In genomic region chr8:77814796-77815647, GRCm38 (mm10) we compare ENCODE assay signal across 9 mouse cellular contexts.
DNase-seq lines count a peak whose midpoint lies in the region; ATAC-seq lines count a peak whose summit lies in the region.
"Had no signal": no experiment of that assay in that cellular context is flagged by ENCODE, and none has a peak within 500 bp of the region (broad histone marks: within the 10 kb centered on the region; RNA-seq: fewer than 3 reads in every experiment).

No protein-coding gene starts in this region.

- no peaks in the 10 kb centered on the region for H3K9me3 ChIP-seq in lung, embryonic 16.5 days (ENCODE audit: control insufficient read depth, low read length)
- no peaks in the 10 kb centered on the region for H3K9me3 ChIP-seq in limb, embryonic 11.5 days (ENCODE audit: control insufficient read depth, low read length)
- no peaks in the 10 kb centered on the region for H3K9me3 ChIP-seq in stomach, embryonic 16.5 days (replicated peaks; ENCODE audit: control insufficient read depth, low read length)
- H3K9me3 ChIP-seq: heart, embryonic 12.5 days had no signal

- peaks cover 9% of the 10 kb centered on the region; the same call in 1 of the 2 replicates for H3K4me1 ChIP-seq in lung, embryonic 16.5 days (replicated peaks; ENCODE audit: control insufficient read depth, insufficient read depth, low read length)
- H3K4me1 ChIP-seq in limb, embryonic 11.5 days (ENCODE audit: control insufficient read depth, insufficient read depth, low read length) = peaks cover 19% of the 10 kb centered on the region
- H3K4me1 ChIP-seq in stomach, embryonic 16.5 days (ENCODE audit: control insufficient read depth, insufficient read depth, low read length) = no peaks in the 10 kb centered on the region
- H3K4me1 ChIP-seq: heart, embryonic 12.5 days had no signal

- WGBS in lung, embryonic 16.5 days = 31% methylated on average over 12 of the region's 12 CpGs
- WGBS in limb, embryonic 11.5 days = 12% methylated on average over 12 of the region's 12 CpGs
- 37% methylated on average over 12 of the region's 12 CpGs for WGBS in stomach, embryonic 16.5 days

- no peak overlapping the region for H3K4me3 ChIP-seq in lung, embryonic 16.5 days (ENCODE audit: low read length)
- H3K4me3 ChIP-seq in limb, embryonic 11.5 days (ENCODE audit: low read depth, low read length) = no peak overlapping the region
- no peak overlapping the region for H3K4me3 ChIP-seq in stomach, embryonic 16.5 days (replicated peaks; ENCODE audit: low read length)
- H3K4me3 ChIP-seq: heart, embryonic 12.5 days had no signal

- peak; percentile 94 for ATAC-seq in lung, embryonic 16.5 days (ENCODE audit: low read depth)
- 0 out of 2 replicates have a peak, but pooled peaks have one; percentile 60 for ATAC-seq in limb, embryonic 11.5 days (ENCODE audit: insufficient number of reproducible peaks, low FRiP score, low TSS enrichment, low read depth)
- peak; percentile 13; the same call in 1 of the 2 replicates for ATAC-seq in stomach, embryonic 16.5 days (ENCODE audit: insufficient read depth, low FRiP score)
- ATAC-seq in granulocyte monocyte progenitor cell, adult 5-6 weeks (replicated peaks; ENCODE audit: poor library complexity, severe bottlenecking) = no peak
- ATAC-seq: forebrain, postnatal 0 days had no signal

- H3K27ac ChIP-seq in lung, embryonic 16.5 days (ENCODE audit: low read length) = peak overlapping the region; percentile 85
- peak overlapping the region; percentile 60 for H3K27ac ChIP-seq in limb, embryonic 11.5 days (replicated peaks; ENCODE audit: low read depth, low read length)
- H3K27ac ChIP-seq in stomach, embryonic 16.5 days (ENCODE audit: low read length) = 0 out of 2 replicates have a peak overlapping the region, but pooled peaks have one; percentile 18

- H3K4me2 ChIP-seq in lung, embryonic 16.5 days (ENCODE audit: low read depth, low read length) = no peak overlapping the region
- H3K4me2 ChIP-seq in limb, embryonic 11.5 days (ENCODE audit: low read depth, severe bottlenecking) = peak overlapping the region; percentile 36; the same call in 1 of the 2 replicates
- H3K4me2 ChIP-seq in stomach, embryonic 16.5 days (ENCODE audit: low read depth, low read length) = no peak overlapping the region
- H3K4me2 ChIP-seq: heart, embryonic 12.5 days had no signal

- no peaks in the 10 kb centered on the region for H3K36me3 ChIP-seq in lung, embryonic 16.5 days (ENCODE audit: control insufficient read depth, insufficient read depth, low read length)
- H3K36me3 ChIP-seq in limb, embryonic 11.5 days (ENCODE audit: control insufficient read depth, insufficient read depth, low read length) = no peaks in the 10 kb centered on the region
- H3K36me3 ChIP-seq in stomach, embryonic 16.5 days (ENCODE audit: control insufficient read depth, insufficient read depth, low read length) = no peaks in the 10 kb centered on the region
- H3K36me3 ChIP-seq: heart, embryonic 12.5 days had no signal

- DNase-seq in lung, adult 18-20 months = no peak
- DNase-seq in hindlimb bud, embryonic 11.5 days (ENCODE audit: extremely low spot score, low read depth, low spot score) = peak; percentile 52
- DNase-seq in limb, embryonic 11.5 days (ENCODE audit: low spot score) = peak; percentile 73
- no peak for DNase-seq in right cerebral cortex, postnatal 14 days
- DNase-seq: forebrain, postnatal 0 days had no signal

- no peak overlapping the region for H3K9ac ChIP-seq in lung, embryonic 16.5 days (ENCODE audit: low read length)
- no peak overlapping the region for H3K9ac ChIP-seq in limb, embryonic 11.5 days (ENCODE audit: low read length)
- H3K9ac ChIP-seq in stomach, embryonic 16.5 days (ENCODE audit: low read length) = no peak overlapping the region
- H3K9ac ChIP-seq: forebrain, postnatal 0 days; heart, embryonic 12.5 days had no signal

- no peaks in the 10 kb centered on the region for H3K27me3 ChIP-seq in lung, embryonic 16.5 days (ENCODE audit: control insufficient read depth, insufficient read depth, low read depth, low read length)
- H3K27me3 ChIP-seq in limb, embryonic 11.5 days (ENCODE audit: control insufficient read depth, insufficient read depth, low read length) = no peaks in the 10 kb centered on the region
- no peaks in the 10 kb centered on the region for H3K27me3 ChIP-seq in stomach, embryonic 16.5 days (ENCODE audit: control insufficient read depth, insufficient read depth, low read length)
- H3K27me3 ChIP-seq: heart, embryonic 12.5 days had no signal

Comparison
In these comparisons a context has a peak if more than half of its experiments do, and no peak if none do; other contexts are left out.
1. H3K27ac ChIP-seq: peak in every context shown above with its lines; median percentile 85 in lung, embryonic 16.5 days; 60 in limb, embryonic 11.5 days; 18 in stomach, embryonic 16.5 days.
2. DNase-seq: peak in hindlimb bud, embryonic 11.5 days (single experiment) and limb, embryonic 11.5 days (single experiment); none in lung, adult 18-20 months (0 of 2) and right cerebral cortex, postnatal 14 days (single experiment).